Comparison of ENCODE assay signal across 16 mouse cellular contexts in the genomic region with DNA sequence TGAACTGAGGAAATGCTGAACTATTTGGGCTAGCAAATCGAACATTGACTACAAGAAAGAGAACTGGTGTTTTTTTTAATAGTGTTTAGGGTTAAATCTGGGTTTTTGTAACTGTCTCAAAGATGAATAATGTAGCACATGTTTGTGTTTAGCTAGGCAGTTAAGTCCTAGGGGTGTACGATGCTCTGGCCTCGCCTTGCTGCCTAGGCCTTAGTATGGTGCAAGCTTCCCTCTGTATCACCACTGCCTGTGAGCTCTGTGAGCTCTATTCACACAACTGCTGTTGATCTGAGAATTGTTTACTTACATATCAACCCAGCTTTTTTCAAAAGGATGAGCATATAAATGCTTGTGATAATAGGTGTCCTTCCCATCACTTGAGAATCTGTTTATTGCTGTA.
"Had no signal": no experiment of that assay in that cellular context is flagged by ENCODE, and none has a peak within 500 bp of the region (broad histone marks: within the 10 kb centered on the region; RNA-seq: fewer than 3 reads in every experiment).

No protein-coding gene starts in this region.

- H3K4me2 ChIP-seq: neural tube, embryonic 13.5 days; neural tube, embryonic 15.5 days; stomach, embryonic 15.5 days had no signal

- H3K27me3 ChIP-seq: neural tube, embryonic 13.5 days; neural tube, embryonic 15.5 days; stomach, embryonic 15.5 days had no signal

- DNase-seq: retina, postnatal 1 day; right cerebral cortex, adult 18-20 months; right cerebral cortex, postnatal 14 days; right cerebral cortex, postnatal 25 days; right cerebral cortex, postnatal 4 days; spleen, adult 18-20 months; thymus, adult 18-20 months; thymus, adult 2 months; thymus, postnatal 14 days; thymus, postnatal 25 days; thymus, postnatal 36 days; thymus, postnatal 4 days had no signal

- H3K4me1 ChIP-seq: neural tube, embryonic 13.5 days had no signal

- H3K9ac ChIP-seq: neural tube, embryonic 13.5 days; neural tube, embryonic 15.5 days; stomach, embryonic 15.5 days had no signal

- H3K4me3 ChIP-seq: neural tube, embryonic 13.5 days; neural tube, embryonic 15.5 days; stomach, embryonic 15.5 days had no signal

- H3K27ac ChIP-seq: neural tube, embryonic 13.5 days; neural tube, embryonic 15.5 days; stomach, embryonic 15.5 days; stomach, postnatal 0 days had no signal

- H3K9me3 ChIP-seq: neural tube, embryonic 13.5 days; neural tube, embryonic 15.5 days; stomach, embryonic 15.5 days had no signal

- H3K36me3 ChIP-seq: neural tube, embryonic 15.5 days had no signal
